Mouse (Mus musculus): ENCODE results near the gene Pde5a. TPM values are rescaled to one million over a fixed set of nuclear protein-coding genes. Genes with fewer than 3 reads are reported as not detected.

Gene Pde5a
- polyA plus RNA-seq, 1 experiment = 4.5 TPM

GRCm38 (mm10) chr3:122747921-122748700 is 19.4 kb downstream of the Pde5a start:
- Histone ChIP-seq H3K4me3 (no peak overlapping the region), H3K79me2 (ENCODE audit: control insufficient read depth, insufficient read depth) (no peaks in the 10 kb centered on the region), H3ac (ENCODE audit: control insufficient read depth, insufficient read length) (no peak overlapping the region), H3K4me2 (ENCODE audit: low read depth) (no peak overlapping the region), H3K36me3 (ENCODE audit: control insufficient read depth, insufficient read depth) (no peaks in the 10 kb centered on the region), H3K27me3 (ENCODE audit: control insufficient read depth, insufficient read depth, insufficient read length) (no peaks in the 10 kb centered on the region)
- TF ChIP-seq E2F4 (IDR thresholded peaks at IDR 0.05; ENCODE audit: insufficient read depth) (no peak), MYOG (IDR thresholded peaks at IDR 0.05; ENCODE audit: control insufficient read depth in 1 of 3, insufficient read depth in 1 of 3, insufficient read length in 2 of 3, low read depth in 2 of 3) (no peak), MYOD1 (IDR thresholded peaks at IDR 0.05; ENCODE audit: control insufficient read depth in 1 of 3, insufficient read length in 2 of 3, low read depth in 2 of 3) (no peak), TCF3 (IDR thresholded peaks at IDR 0.05; ENCODE audit: insufficient read length, low read depth) (no peak), POLR2A (IDR thresholded peaks at IDR 0.05; ENCODE audit: insufficient read length, low read depth) (no peak), REST (IDR thresholded peaks at IDR 0.05; ENCODE audit: insufficient read depth, insufficient read length) (no peak), USF1 (IDR thresholded peaks at IDR 0.05; ENCODE audit: low read depth) (no peak), POLR2AphosphoS2 (IDR thresholded peaks at IDR 0.05; ENCODE audit: insufficient read length, low read depth) (no peak), CEBPB (IDR thresholded peaks at IDR 0.05; ENCODE audit: insufficient read depth, poor library complexity, severe bottlenecking) (no peak), TCF12 (IDR thresholded peaks at IDR 0.05; ENCODE audit: insufficient read depth, poor library complexity, severe bottlenecking) (no peak), SRF (IDR thresholded peaks at IDR 0.05; ENCODE audit: control insufficient read depth, insufficient read length, low read depth) (no peak), MAX (IDR thresholded peaks at IDR 0.05; ENCODE audit: low read depth) (no peak)

DNA sequence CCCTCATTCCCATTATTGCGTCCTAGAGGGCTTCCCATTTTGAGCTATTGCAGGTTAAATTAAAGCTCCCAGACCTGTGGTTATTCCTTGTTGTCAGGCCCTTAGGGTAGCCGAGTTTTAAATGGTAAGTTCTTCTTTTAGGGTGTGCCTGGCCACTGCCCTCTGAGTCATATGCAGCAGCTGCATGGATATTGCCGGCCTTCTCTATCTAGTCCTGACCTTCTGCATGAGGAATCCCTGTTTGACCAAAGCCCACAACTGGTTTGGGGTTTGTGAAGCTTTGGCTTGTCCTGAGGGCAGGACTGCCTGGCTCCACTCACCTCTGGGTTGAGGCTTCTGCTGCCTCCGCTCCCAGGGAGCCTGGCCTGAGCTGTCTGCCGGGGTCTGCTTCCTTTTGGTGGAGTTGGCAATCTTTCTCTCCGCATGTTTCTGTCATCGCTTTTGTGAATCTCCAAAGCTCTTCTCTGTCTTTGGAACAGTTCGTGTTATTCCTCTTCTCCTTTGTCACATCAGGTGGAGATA is 34.6 kb downstream of the Pde5a start:
- Histone ChIP-seq H3K4me3 (peak overlapping the region; percentile 22), H3K4me2 (ENCODE audit: low read depth) (peak overlapping the region; percentile 93), H3K27me3 (ENCODE audit: control insufficient read depth, insufficient read depth, insufficient read length) (no peaks in the 10 kb centered on the region), H3ac (ENCODE audit: control insufficient read depth, insufficient read length) (no peak overlapping the region), H3K79me2 (ENCODE audit: control insufficient read depth, insufficient read depth) (no peaks in the 10 kb centered on the region), H3K36me3 (ENCODE audit: control insufficient read depth, insufficient read depth) (no peaks in the 10 kb centered on the region)
- TF ChIP-seq TCF3 (IDR thresholded peaks at IDR 0.05; ENCODE audit: insufficient read length, low read depth) (no peak), SRF (IDR thresholded peaks at IDR 0.05; ENCODE audit: control insufficient read depth, insufficient read length, low read depth) (no peak), MYOG (IDR thresholded peaks at IDR 0.05; ENCODE audit: control insufficient read depth in 1 of 3, insufficient read depth in 1 of 3, insufficient read length in 2 of 3, low read depth in 2 of 3) (peak in 2 of 3 experiments; percentile 85 to 87), CEBPB (IDR thresholded peaks at IDR 0.05; ENCODE audit: insufficient read depth, poor library complexity, severe bottlenecking) (no peak), MYOD1 (IDR thresholded peaks at IDR 0.05; ENCODE audit: control insufficient read depth in 1 of 3, insufficient read length in 2 of 3, low read depth in 2 of 3) (peak; percentile 48 to 88 (median 76)), POLR2AphosphoS2 (IDR thresholded peaks at IDR 0.05; ENCODE audit: insufficient read length, low read depth) (peak; percentile 62), TCF12 (IDR thresholded peaks at IDR 0.05; ENCODE audit: insufficient read depth, poor library complexity, severe bottlenecking) (peak; percentile 79), USF1 (IDR thresholded peaks at IDR 0.05; ENCODE audit: low read depth) (no peak), MAX (IDR thresholded peaks at IDR 0.05; ENCODE audit: low read depth) (no peak), E2F4 (IDR thresholded peaks at IDR 0.05; ENCODE audit: insufficient read depth) (no peak), REST (IDR thresholded peaks at IDR 0.05; ENCODE audit: insufficient read depth, insufficient read length) (no peak), POLR2A (IDR thresholded peaks at IDR 0.05; ENCODE audit: insufficient read length, low read depth) (peak; percentile 73)

GRCm38 (mm10) chr3:122763768-122764167 is 35.0 kb downstream of the Pde5a start:
- Histone ChIP-seq H3K4me3 (peak overlapping the region; percentile 22), H3K4me2 (ENCODE audit: low read depth) (peak overlapping the region; percentile 93), H3K27me3 (ENCODE audit: control insufficient read depth, insufficient read depth, insufficient read length) (no peaks in the 10 kb centered on the region), H3K79me2 (ENCODE audit: control insufficient read depth, insufficient read depth) (no peaks in the 10 kb centered on the region), H3K36me3 (ENCODE audit: control insufficient read depth, insufficient read depth) (no peaks in the 10 kb centered on the region), H3ac (ENCODE audit: control insufficient read depth, insufficient read length) (no peak overlapping the region)
- TF ChIP-seq TCF3 (IDR thresholded peaks at IDR 0.05; ENCODE audit: insufficient read length, low read depth) (no peak), MAX (IDR thresholded peaks at IDR 0.05; ENCODE audit: low read depth) (no peak), MYOD1 (IDR thresholded peaks at IDR 0.05; ENCODE audit: control insufficient read depth in 1 of 3, insufficient read length in 2 of 3, low read depth in 2 of 3) (no peak), TCF12 (IDR thresholded peaks at IDR 0.05; ENCODE audit: insufficient read depth, poor library complexity, severe bottlenecking) (no peak), MYOG (IDR thresholded peaks at IDR 0.05; ENCODE audit: control insufficient read depth in 1 of 3, insufficient read depth in 1 of 3, insufficient read length in 2 of 3, low read depth in 2 of 3) (no peak), POLR2A (IDR thresholded peaks at IDR 0.05; ENCODE audit: insufficient read length, low read depth) (no peak), CEBPB (IDR thresholded peaks at IDR 0.05; ENCODE audit: insufficient read depth, poor library complexity, severe bottlenecking) (no peak), SRF (IDR thresholded peaks at IDR 0.05; ENCODE audit: control insufficient read depth, insufficient read length, low read depth) (no peak), POLR2AphosphoS2 (IDR thresholded peaks at IDR 0.05; ENCODE audit: insufficient read length, low read depth) (no peak), USF1 (IDR thresholded peaks at IDR 0.05; ENCODE audit: low read depth) (no peak), E2F4 (IDR thresholded peaks at IDR 0.05; ENCODE audit: insufficient read depth) (no peak), REST (IDR thresholded peaks at IDR 0.05; ENCODE audit: insufficient read depth, insufficient read length) (no peak)

- peak overlapping the region; percentile 26 for H3K4me2 ChIP-seq (ENCODE audit: low read depth)
- no peaks in the 10 kb centered on the region for H3K27me3 ChIP-seq (ENCODE audit: control insufficient read depth, insufficient read depth, insufficient read length)
- TF ChIP-seq POLR2AphosphoS2 (IDR thresholded peaks at IDR 0.05; ENCODE audit: insufficient read length, low read depth) (no peak), TCF3 (IDR thresholded peaks at IDR 0.05; ENCODE audit: insufficient read length, low read depth) (no peak), MYOD1 (IDR thresholded peaks at IDR 0.05; ENCODE audit: control insufficient read depth in 1 of 3, insufficient read length in 2 of 3, low read depth in 2 of 3) (no peak), POLR2A (IDR thresholded peaks at IDR 0.05; ENCODE audit: insufficient read length, low read depth) (no peak), TCF12 (IDR thresholded peaks at IDR 0.05; ENCODE audit: insufficient read depth, poor library complexity, severe bottlenecking) (no peak), E2F4 (IDR thresholded peaks at IDR 0.05; ENCODE audit: insufficient read depth) (no peak), CEBPB (IDR thresholded peaks at IDR 0.05; ENCODE audit: insufficient read depth, poor library complexity, severe bottlenecking) (no peak), REST (IDR thresholded peaks at IDR 0.05; ENCODE audit: insufficient read depth, insufficient read length) (no peak), MYOG (IDR thresholded peaks at IDR 0.05; ENCODE audit: control insufficient read depth in 1 of 3, insufficient read depth in 1 of 3, insufficient read length in 2 of 3, low read depth in 2 of 3) (no peak), USF1 (IDR thresholded peaks at IDR 0.05; ENCODE audit: low read depth) (no peak), SRF (IDR thresholded peaks at IDR 0.05; ENCODE audit: control insufficient read depth, insufficient read length, low read depth) (no peak), MAX (IDR thresholded peaks at IDR 0.05; ENCODE audit: low read depth) (no peak)
- no peak overlapping the region for H3ac ChIP-seq (ENCODE audit: control insufficient read depth, insufficient read length)
- no peaks in the 10 kb centered on the region for H3K79me2 ChIP-seq (ENCODE audit: control insufficient read depth, insufficient read depth)
- no peaks in the 10 kb centered on the region for H3K36me3 ChIP-seq (ENCODE audit: control insufficient read depth, insufficient read depth)
- H3K4me3 ChIP-seq = no peak overlapping the region
Measured at GRCm38 (mm10) chr3:122766930-122767329, 38.2 kb downstream of the Pde5a start.
